Mouse (Mus musculus): ENCODE results near the gene Gm10300.

The Gm10300 gene

GRCm38 (mm10) chr4:132074077-132074932 is at the start of gene Gm10300:
Gene Gm10300, plus strand, starts transcription at chr4:132074697.
- DNase-seq (ENCODE audit: low read depth): no peak

GRCm38 (mm10) chr4:132025264-132025663 is 49.2 kb upstream of the Gm10300 start:
- DNase-seq (ENCODE audit: low read depth): no peak

GRCm38 (mm10) chr4:132025738-132026527 is 48.6 kb upstream of the Gm10300 start:
- DNase-seq (ENCODE audit: low read depth): no peak

GRCm38 (mm10) chr4:132027167-132027566 is 47.3 kb upstream of the Gm10300 start:
- DNase-seq (ENCODE audit: low read depth): no peak

- DNase-seq (ENCODE audit: low read depth): no peak
Observed at GRCm38 (mm10) chr4:132027806-132028205, 46.7 kb upstream of the Gm10300 start.

GRCm38 (mm10) chr4:132029851-132030741 is 44.4 kb upstream of the Gm10300 start:
- no peak for DNase-seq (ENCODE audit: low read depth)

- DNase-seq (ENCODE audit: low read depth): no peak
Observed at GRCm38 (mm10) chr4:132033183-132033582, 41.3 kb upstream of the Gm10300 start.

- no peak for DNase-seq (ENCODE audit: low read depth)
Observed at GRCm38 (mm10) chr4:132034242-132034641, 40.3 kb upstream of the Gm10300 start.

GRCm38 (mm10) chr4:132037137-132037536 is 37.4 kb upstream of the Gm10300 start:
- DNase-seq (ENCODE audit: low read depth): no peak

GRCm38 (mm10) chr4:132037991-132038390 is 36.5 kb upstream of the Gm10300 start:
- DNase-seq (ENCODE audit: low read depth): no peak

GRCm38 (mm10) chr4:132038809-132039208 is 35.7 kb upstream of the Gm10300 start:
- no peak for DNase-seq (ENCODE audit: low read depth)

- no peak for DNase-seq (ENCODE audit: low read depth)
Observed at GRCm38 (mm10) chr4:132039521-132039920, 35.0 kb upstream of the Gm10300 start.

- no peak for DNase-seq (ENCODE audit: low read depth)
Observed at GRCm38 (mm10) chr4:132039975-132040645, 34.4 kb upstream of the Gm10300 start.

GRCm38 (mm10) chr4:132041471-132042332 is 32.8 kb upstream of the Gm10300 start:
- DNase-seq (ENCODE audit: low read depth): no peak

- no peak for DNase-seq (ENCODE audit: low read depth)
Observed at GRCm38 (mm10) chr4:132043726-132044125, 30.8 kb upstream of the Gm10300 start.

GRCm38 (mm10) chr4:132048011-132048991 is 26.2 kb upstream of the Gm10300 start:
- no peak for DNase-seq (ENCODE audit: low read depth)

GRCm38 (mm10) chr4:132048995-132049404 is 25.5 kb upstream of the Gm10300 start:
- peak; percentile 80 for DNase-seq (ENCODE audit: low read depth)

- no peak for DNase-seq (ENCODE audit: low read depth)
Observed at GRCm38 (mm10) chr4:132049549-132050200, 24.8 kb upstream of the Gm10300 start.

Measured in NIH3T3 (cell line).